Mouse (Mus musculus) hindbrain, embryonic 16.5 days (tissue): ENCODE data around the gene Tlk2. TPM values are rescaled to one million over a fixed set of nuclear protein-coding genes. Genes with fewer than 3 reads are reported as not detected.

Experiments used
- ATAC-seq: fragments of 200-750 bp; cut with Nextera tagmentation; 2 replicates; pipeline ENCODE4 v1.8.0; 2017; ENCODE audit warnings: moderate TSS enrichment, moderate library complexity
- H3K27ac ChIP-seq: fragments of 300-500 bp; sonication (generic); 2 replicates; pipeline ENCODE4 v1.5.1; 2014; ENCODE audit warnings: low read depth, mild to moderate bottlenecking, control low read depth, low read length, moderate library complexity
- H3K27me3 ChIP-seq: fragments of 300-500 bp; sonication (generic); replicated peaks from 2 replicates; pipeline ENCODE4 v1.6.1; 2014; ENCODE audit warnings: low read length; ENCODE audit not compliant: control insufficient read depth, insufficient read depth
- H3K36me3 ChIP-seq: fragments of 300-500 bp; sonication (generic); 2 replicates; pipeline ENCODE4 v1.6.1; 2014; ENCODE audit warnings: mild to moderate bottlenecking, low read length, moderate library complexity, mixed read lengths; ENCODE audit not compliant: control insufficient read depth, insufficient read depth
- H3K4me1 ChIP-seq: fragments of 300-500 bp; sonication (generic); 2 replicates; pipeline ENCODE4 v1.6.1; 2014; ENCODE audit warnings: low read depth, low read length; ENCODE audit not compliant: control insufficient read depth, insufficient read depth
- H3K4me2 ChIP-seq: fragments of 300-500 bp; sonication (generic); 2 replicates; pipeline ENCODE4 v1.6.1; 2014; ENCODE audit warnings: mild to moderate bottlenecking, low read length, control low read depth, moderate library complexity
- H3K4me3 ChIP-seq: fragments of 300-500 bp; sonication (generic); 2 replicates; pipeline ENCODE4 v1.5.1; 2014; ENCODE audit warnings: mild to moderate bottlenecking, low read length, control low read depth, moderate library complexity
- H3K9ac ChIP-seq: fragments of 300-500 bp; sonication (generic); 2 replicates; pipeline ENCODE4 v1.6.1; 2014; ENCODE audit warnings: low read depth, mild to moderate bottlenecking, control low read depth, low read length, moderate library complexity
- H3K9me3 ChIP-seq: fragments of 300-500 bp; sonication (generic); 2 replicates; pipeline ENCODE4 v1.6.1; 2014; ENCODE audit warnings: mild to moderate bottlenecking, low read length, moderate library complexity; ENCODE audit not compliant: control insufficient read depth
- WGBS: fragments of 180-500 bp; shearing (Covaris S2); extraction: QIAGEN DNeasy Blood & Tissue Kit; methylation state at CpG from one replicate; pipeline ENCODE4 v1.1.7; 2014; 5-methylcytosine and 5-hydroxymethylcytosine counted together
- polyA plus RNA-seq: library from polyadenylated mRNA; unstranded; fragments of >200 nt; fragmentation: Nextera tagmentation; extraction: Ambion mirVana; gene quantifications from 2 replicates; pipeline ENCODE4 v1.2.1, GENCODE M21; 2015

Tlk2 gene
- polyA plus RNA-seq, 1 experiment from 2014 or later = 12.4 TPM

DNA sequence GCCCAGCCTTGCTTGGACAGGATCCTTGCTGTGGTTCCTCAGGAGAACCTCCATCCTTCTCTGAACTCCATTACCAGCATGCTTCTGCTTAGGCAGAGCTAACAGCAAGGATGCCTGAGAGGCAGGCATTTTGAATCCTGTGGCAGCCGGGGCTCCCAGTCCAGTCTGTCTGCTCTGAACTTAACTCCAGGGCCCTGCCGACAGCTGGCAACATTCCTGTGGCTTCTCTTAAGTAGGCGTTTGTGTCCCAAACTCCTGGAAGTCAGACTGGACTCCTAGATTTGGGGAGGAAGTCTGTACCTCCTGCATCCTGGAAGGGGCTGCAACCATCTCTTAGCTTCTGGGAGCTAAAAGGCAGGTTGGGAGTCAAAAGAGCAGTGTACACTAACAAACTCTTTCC is 110.8 kb downstream of the Tlk2 start:
- Histone ChIP-seq H3K4me1 (peaks cover 20% of the 10 kb centered on the region), H3K9ac (no peak overlapping the region), H3K36me3 (no peaks in the 10 kb centered on the region), H3K27ac (no peak overlapping the region), H3K4me2 (no peak overlapping the region), H3K27me3 (peaks cover 5% of the 10 kb centered on the region), H3K4me3 (no peak overlapping the region), H3K9me3 (no peaks in the 10 kb centered on the region)
- ATAC-seq = no peak
- WGBS = 66% methylated on average over 3 of the region's 3 CpGs

DNA sequence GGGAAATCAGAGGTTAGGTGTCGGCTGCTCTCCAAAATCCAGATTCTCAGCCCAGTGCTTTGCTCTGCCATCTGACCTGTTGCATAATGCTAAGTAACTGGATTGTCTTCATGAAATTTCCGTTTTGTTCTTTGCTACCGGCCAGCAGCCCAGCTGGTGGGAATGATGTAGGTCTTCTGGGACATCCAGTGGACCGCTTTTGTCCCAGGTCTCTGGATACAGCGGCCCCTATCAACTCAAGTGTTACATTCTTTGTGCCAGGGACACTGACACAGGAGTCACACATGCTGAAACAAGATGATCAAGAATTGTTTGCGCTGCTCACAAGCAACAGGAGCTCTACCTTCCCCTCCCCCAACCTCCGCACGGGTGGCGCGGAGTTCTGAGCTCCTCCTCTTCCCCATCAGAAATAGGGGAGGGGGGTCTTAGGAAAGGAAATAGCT is 113.1 kb downstream of the Tlk2 start:
- H3K9me3 ChIP-seq = no peaks in the 10 kb centered on the region
- H3K4me3 ChIP-seq = peak overlapping the region; percentile 57
- H3K27me3 ChIP-seq = peaks cover 5% of the 10 kb centered on the region
- peak overlapping the region; percentile 99 for H3K4me2 ChIP-seq
- peak overlapping the region; percentile 68; the same call in 1 of the 2 replicates for H3K9ac ChIP-seq
- peaks cover 20% of the 10 kb centered on the region for H3K4me1 ChIP-seq
- 4% methylated on average over 10 of the region's 10 CpGs for whole genome bisulfite sequencing
- H3K27ac ChIP-seq = no peak overlapping the region
- no peaks in the 10 kb centered on the region for H3K36me3 ChIP-seq
- 0 out of 2 replicates have a peak, but pooled peaks have one; percentile 4 for ATAC-seq

DNA sequence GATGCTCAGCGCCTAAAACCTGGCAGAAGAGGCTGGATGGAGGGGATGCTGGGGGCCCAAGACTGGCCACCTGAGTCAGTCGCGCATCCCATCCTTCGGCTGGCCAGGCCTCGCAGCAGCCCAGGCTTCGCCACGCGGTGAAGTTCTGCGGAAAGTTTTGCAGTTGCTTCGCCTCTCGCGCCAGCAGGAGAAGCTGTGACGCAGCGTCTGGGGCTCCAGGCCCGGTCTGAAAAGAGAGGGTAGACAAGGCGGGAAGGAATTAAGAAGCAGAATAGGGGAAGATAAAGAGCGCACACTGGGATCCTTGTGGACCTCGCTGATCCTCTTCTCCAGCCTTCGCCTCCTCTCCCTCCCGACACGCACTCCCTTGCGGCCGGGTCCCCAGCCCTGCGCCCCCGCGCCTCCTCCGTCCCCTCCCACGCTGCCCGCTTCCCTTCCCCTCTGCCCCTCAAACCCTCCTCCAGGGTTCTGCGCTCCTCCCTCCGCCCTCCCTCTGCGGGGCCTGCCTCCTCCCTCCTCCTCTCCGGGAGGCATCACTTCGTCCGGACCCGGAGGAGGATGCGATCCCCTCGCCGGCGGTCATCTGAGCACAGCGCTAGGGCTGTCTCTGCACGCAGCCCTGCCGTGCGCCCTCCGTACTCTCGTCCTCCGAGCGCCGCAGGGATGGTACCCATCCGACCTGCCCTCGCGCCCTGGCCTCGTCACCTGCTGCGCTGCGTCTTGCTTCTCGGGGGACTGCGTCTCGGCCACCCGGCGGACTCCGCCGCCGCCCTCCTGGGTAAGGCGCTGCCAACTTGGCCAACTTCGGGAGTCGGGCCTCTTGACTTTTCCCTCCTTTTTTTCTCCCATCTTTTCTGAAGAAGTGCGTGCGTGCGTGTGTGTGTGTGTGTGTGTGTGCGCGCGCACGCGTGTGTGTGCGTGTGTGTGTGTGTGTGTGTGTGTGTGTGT is 113.8 kb downstream of the Tlk2 start, which contains the start of gene Mrc2:
TSS of gene Mrc2 (plus strand) at position 520 of the 948 bp plus-strand sequence.
- peak within 1 kb of the TSS; percentile 57 for H3K4me3 ChIP-seq
- peak within 1 kb of the TSS; percentile 99 for H3K4me2 ChIP-seq
- H3K36me3 ChIP-seq = no peaks in the 10 kb centered on the region
- under 1% methylated on average over 62 of the region's 75 CpGs for WGBS
- peaks cover 5% of the 10 kb centered on the region for H3K27me3 ChIP-seq
- ATAC-seq = peak; percentile 79
- peak within 1 kb of the TSS; percentile 36; the same call in 1 of the 2 replicates for H3K27ac ChIP-seq
- peak within 1 kb of the TSS; percentile 68 for H3K9ac ChIP-seq
- peaks cover 20% of the 10 kb centered on the region for H3K4me1 ChIP-seq
- H3K9me3 ChIP-seq = no peaks in the 10 kb centered on the region

DNA sequence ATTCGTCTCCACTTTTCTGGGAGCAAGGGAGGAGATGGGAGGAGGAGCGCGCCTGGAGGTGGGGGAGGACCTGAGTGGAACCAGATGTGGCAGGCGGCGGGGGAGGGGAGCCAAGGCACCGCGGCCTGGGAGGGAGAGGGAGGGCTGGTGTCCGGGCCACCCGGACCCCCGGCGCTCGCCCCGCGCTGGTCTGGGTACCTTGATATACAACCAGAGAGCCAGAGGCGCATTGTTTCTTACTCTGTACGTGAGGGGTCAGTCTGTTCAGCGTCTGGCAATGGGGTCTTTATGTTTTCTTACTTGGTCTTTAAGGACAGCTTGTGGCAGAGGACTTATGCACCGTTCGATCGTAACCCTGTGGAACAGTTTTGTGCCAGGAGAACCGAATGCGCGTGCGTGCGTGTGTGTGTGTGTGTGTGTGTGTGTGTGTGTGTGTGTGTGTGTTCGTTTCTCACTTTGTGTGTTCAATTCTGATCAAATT is 114.5 kb downstream of the Tlk2 start:
- H3K36me3 ChIP-seq = no peaks in the 10 kb centered on the region
- peaks cover 5% of the 10 kb centered on the region for H3K27me3 ChIP-seq
- WGBS = under 1% methylated on average over 22 of the region's 26 CpGs
- H3K9me3 ChIP-seq = no peaks in the 10 kb centered on the region
- ATAC-seq = no peak
- H3K27ac ChIP-seq = no peak overlapping the region
- peak overlapping the region; percentile 54 for H3K9ac ChIP-seq
- H3K4me1 ChIP-seq = peaks cover 20% of the 10 kb centered on the region
- peak overlapping the region; percentile 99 for H3K4me2 ChIP-seq
- H3K4me3 ChIP-seq = peak overlapping the region; percentile 57

DNA sequence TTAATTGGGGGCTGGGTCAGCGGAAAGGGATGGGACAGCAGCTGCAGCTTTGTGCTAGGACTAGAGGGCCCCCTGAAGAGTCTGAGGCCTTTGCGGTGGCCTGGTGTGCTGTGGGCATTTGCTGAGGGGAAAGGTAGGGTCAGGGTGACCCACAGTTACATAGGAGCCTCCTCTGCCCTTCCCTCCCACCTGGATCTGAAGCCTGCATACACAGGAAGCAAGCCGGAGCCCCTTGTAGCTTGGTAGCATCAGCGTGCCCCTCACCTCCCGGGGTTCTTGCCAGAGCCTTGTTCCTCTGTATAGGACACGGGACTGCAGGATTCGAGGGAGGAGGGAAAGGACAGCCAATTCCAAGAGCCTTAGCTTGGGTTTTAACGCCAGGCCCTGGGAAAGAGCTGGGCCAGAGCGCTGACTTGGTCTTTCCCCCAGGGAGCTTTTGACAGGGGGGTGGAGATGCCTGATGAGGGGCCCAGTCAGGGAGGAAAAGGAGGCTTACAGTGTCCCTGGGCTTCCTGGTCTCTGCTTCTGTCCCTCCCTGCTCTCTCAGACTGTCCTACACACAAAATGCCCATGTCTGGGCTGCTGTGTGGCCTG is 115.4 kb downstream of the Tlk2 start:
- ATAC-seq = no peak
- Histone ChIP-seq H3K36me3 (no peaks in the 10 kb centered on the region), H3K27ac (no peak overlapping the region), H3K4me1 (peaks cover 20% of the 10 kb centered on the region), H3K9me3 (no peaks in the 10 kb centered on the region), H3K27me3 (peaks cover 5% of the 10 kb centered on the region), H3K4me3 (peak overlapping the region; percentile 57), H3K9ac (peak overlapping the region; percentile 41; the same call in 1 of the 2 replicates), H3K4me2 (peak overlapping the region; percentile 99)
- 3% methylated on average over 9 of the region's 9 CpGs for WGBS

DNA sequence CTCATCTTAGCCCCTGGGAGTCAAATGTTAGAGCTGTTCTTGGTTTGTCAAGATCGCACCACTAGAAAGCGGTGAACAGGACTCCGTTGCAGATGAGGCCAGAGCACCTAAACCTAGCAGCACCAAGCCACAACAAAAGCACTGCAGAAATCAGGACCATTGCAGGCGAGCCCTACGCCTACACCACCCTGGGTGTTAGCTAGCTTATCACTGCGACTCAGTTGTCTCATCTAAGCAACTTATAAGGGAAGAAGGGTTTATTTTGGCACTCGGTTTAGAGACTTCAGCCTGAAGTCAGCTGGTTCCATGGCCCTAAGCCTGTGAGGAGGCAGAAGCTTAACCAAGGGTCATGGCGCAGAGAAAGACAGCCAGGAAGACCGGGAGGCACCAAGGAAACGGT is 117.5 kb downstream of the Tlk2 start:
- Histone ChIP-seq H3K4me2 (no peak overlapping the region), H3K4me3 (no peak overlapping the region), H3K27me3 (peaks cover 4% of the 10 kb centered on the region), H3K9me3 (no peaks in the 10 kb centered on the region), H3K36me3 (no peaks in the 10 kb centered on the region), H3K27ac (no peak overlapping the region), H3K4me1 (peaks cover 20% of the 10 kb centered on the region), H3K9ac (no peak overlapping the region)
- WGBS = 88% methylated on average over 10 of the region's 10 CpGs
- ATAC-seq = no peak

DNA sequence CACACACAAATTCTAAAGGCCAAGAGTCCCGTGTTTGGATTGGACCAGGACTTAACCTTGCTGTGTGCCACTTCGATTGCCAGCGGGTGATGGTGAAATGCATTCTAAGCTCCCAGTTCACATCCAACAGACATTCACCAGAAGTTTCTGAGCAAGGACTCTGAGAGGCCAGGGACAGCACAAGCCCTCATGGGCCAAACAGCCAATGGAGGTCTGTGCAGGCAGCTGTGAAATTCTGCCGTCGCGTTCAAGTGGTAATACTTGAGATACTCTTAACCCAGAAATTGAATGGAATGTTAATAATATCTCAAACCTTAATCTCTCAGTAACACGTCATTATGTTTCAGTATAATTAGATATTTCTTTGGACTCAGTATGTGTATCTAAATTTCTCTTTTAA is 131.6 kb downstream of the Tlk2 start:
- no peak for ATAC-seq
- H3K4me2 ChIP-seq = no peak overlapping the region
- WGBS = 89% methylated on average over 7 of the region's 7 CpGs

DNA sequence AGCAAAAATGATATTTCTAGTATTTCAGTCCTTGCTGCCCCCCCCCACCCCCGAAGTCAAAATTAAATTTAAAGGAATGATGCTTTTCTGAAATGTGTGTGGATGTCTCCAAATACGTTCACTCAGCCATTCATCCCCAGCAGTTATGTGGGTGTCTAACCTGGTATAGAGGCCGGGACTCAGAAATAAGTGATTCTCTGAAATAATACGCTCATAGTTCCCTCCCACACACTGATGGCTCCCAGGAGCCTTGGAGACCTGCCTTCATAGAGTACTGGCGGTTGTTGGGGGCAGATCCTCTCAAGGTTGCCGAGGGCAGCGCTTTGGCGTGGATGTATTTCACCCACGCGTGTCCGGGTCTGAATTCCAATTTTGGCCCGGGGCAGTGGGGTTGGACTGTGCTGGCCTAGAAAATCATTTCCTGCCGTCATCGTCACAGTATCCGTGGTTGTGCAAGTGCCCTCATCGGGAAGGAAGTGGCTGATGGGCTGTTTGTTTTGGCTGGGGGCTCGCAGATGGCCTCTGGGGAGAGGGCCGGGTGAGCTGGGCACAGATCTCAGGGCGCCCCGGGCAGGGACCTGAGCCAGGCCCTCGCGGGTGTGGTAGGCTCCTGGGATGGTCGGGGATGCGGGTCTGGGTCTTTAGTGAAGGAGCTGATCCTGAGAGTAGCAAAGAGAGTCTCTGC is 132.8 kb downstream of the Tlk2 start:
- no peak for ATAC-seq
- H3K9me3 ChIP-seq = no peaks in the 10 kb centered on the region

More for the DNA sequence above, 131.6 kb downstream of the Tlk2 start:
- Histone ChIP-seq H3K9ac (no peak overlapping the region), H3K4me1 (peaks cover 22% of the 10 kb centered on the region), H3K4me3 (no peak overlapping the region), H3K36me3 (no peaks in the 10 kb centered on the region), H3K27ac (no peak overlapping the region), H3K27me3 (no peaks in the 10 kb centered on the region), H3K9me3 (no peaks in the 10 kb centered on the region)

More for the DNA sequence above, 132.8 kb downstream of the Tlk2 start:
- peaks cover 22% of the 10 kb centered on the region for H3K4me1 ChIP-seq
- no peak overlapping the region for H3K27ac ChIP-seq
- H3K4me3 ChIP-seq = no peak overlapping the region
- WGBS = 65% methylated on average over 24 of the region's 24 CpGs
- H3K4me2 ChIP-seq = no peak overlapping the region
- H3K27me3 ChIP-seq = no peaks in the 10 kb centered on the region
- no peak overlapping the region for H3K9ac ChIP-seq
- no peaks in the 10 kb centered on the region for H3K36me3 ChIP-seq
